Mouse (Mus musculus) forebrain, embryonic 16.5 days (tissue): ENCODE results near the gene Ccdc190. TPM values are rescaled to one million over a fixed set of nuclear protein-coding genes. Genes with fewer than 3 reads are reported as not detected.

Source experiments
- ATAC-seq: fragments of 200-750 bp; cut with Nextera tagmentation; 2 replicates; pipeline ENCODE4 v1.8.0; 2017; ENCODE audit warnings: mild to moderate bottlenecking, moderate library complexity
- H3K27ac ChIP-seq: fragments of 300-500 bp; sonication (generic); 2 replicates; pipeline ENCODE4 v1.5.1; 2014; ENCODE audit warnings: low read length, control low read depth
- H3K27me3 ChIP-seq: fragments of 300-500 bp; sonication (generic); replicated peaks from 2 replicates; pipeline ENCODE4 v1.6.1; 2014; ENCODE audit warnings: low read length; ENCODE audit not compliant: control insufficient read depth, insufficient read depth
- H3K36me3 ChIP-seq: fragments of 300-500 bp; sonication (generic); 2 replicates; pipeline ENCODE4 v1.6.1; 2014; ENCODE audit not compliant: control insufficient read depth, insufficient read depth
- H3K4me1 ChIP-seq: fragments of 300-500 bp; sonication (generic); replicated peaks from 2 replicates; pipeline ENCODE4 v1.6.1; 2014; ENCODE audit warnings: low read length; ENCODE audit not compliant: control insufficient read depth, insufficient read depth
- H3K4me2 ChIP-seq: fragments of 300-500 bp; sonication (generic); 2 replicates; pipeline ENCODE4 v1.6.1; 2014; ENCODE audit warnings: mild to moderate bottlenecking, low read length, control low read depth
- H3K4me3 ChIP-seq: fragments of 300-500 bp; sonication (generic); replicated peaks from 2 replicates; pipeline ENCODE4 v1.5.1; 2014; ENCODE audit warnings: mild to moderate bottlenecking, low read length, control low read depth
- H3K9ac ChIP-seq: fragments of 300-500 bp; sonication (generic); replicated peaks from 2 replicates; pipeline ENCODE4 v1.6.1; 2014; ENCODE audit warnings: low read depth, low read length, control low read depth
- H3K9me3 ChIP-seq: fragments of 300-500 bp; sonication (generic); 2 replicates; pipeline ENCODE4 v1.6.1; 2016; ENCODE audit warnings: low read length; ENCODE audit not compliant: control insufficient read depth
- WGBS: fragments of 180-500 bp; shearing (Covaris S2); extraction: QIAGEN DNeasy Blood & Tissue Kit; methylation state at CpG from one replicate; pipeline ENCODE4 v1.1.7; 2014; 5-methylcytosine and 5-hydroxymethylcytosine counted together
- polyA plus RNA-seq: library from polyadenylated mRNA; unstranded; fragments of >200 nt; fragmentation: Nextera tagmentation; extraction: Ambion mirVana; gene quantifications from 2 replicates; pipeline ENCODE4 v1.2.1, GENCODE M21; 2015

Gene Ccdc190
- polyA plus RNA-seq, 1 experiment from 2014 or later, result 1.7 TPM

DNA sequence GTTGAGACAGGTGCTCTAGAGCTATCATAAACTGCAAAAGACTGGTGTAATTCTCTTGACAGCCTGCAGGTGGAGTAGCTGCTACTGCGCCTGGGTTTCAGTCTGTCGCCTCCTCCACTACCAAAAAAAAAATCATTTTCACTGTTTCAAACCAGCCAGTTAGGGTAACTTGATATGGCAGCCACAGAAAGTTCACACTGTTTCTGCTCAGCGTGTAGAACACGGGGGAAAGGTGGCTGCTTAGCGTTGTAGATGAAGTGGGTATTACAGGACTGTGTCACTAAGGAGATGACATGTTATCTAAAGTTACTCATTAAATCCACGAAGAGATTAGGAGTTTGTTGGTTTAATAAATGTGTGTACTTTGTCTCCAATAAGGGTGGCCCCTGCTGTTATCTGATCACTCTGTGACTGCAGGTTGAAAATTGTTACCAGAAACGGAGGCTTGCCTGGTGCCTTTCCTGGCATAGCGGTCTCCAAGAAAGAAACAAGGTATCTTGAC, 6.7 kb upstream of the Ccdc190 start:
- Histone ChIP-seq H3K36me3 (no peaks in the 10 kb centered on the region), H3K4me2 (no peak overlapping the region), H3K9ac (no peak overlapping the region), H3K4me3 (no peak overlapping the region), H3K4me1 (no peaks in the 10 kb centered on the region; the same call in 1 of the 2 replicates), H3K9me3 (no peaks in the 10 kb centered on the region), H3K27me3 (0 out of 2 replicates have a peak, but pooled peaks cover 3% of the 10 kb centered on the region), H3K27ac (no peak overlapping the region)
- no peak for ATAC-seq
- 45% methylated on average over 8 of the region's 8 CpGs for WGBS

DNA sequence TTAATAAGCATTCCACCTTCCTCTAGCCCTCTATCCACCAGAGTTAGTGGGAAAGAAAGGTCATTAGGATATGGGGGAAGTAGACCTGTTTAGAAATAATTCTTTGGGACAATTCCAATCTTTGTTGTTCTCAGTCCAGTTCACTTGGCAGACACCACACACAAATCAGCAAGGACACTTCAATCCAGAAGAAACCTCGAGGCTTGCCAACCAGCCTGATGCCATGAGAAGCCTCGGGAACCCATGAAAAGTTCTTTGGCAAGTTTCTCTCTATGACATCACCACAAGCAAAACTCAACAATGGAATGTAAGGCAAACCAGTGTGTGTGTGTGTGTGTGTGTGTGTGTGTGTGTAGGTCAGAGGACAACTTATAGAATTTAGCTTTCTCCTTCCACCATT, 3.9 kb upstream of the Ccdc190 start:
- no peak overlapping the region for H3K4me2 ChIP-seq
- no peak overlapping the region for H3K27ac ChIP-seq
- H3K36me3 ChIP-seq, result no peaks in the 10 kb centered on the region
- H3K27me3 ChIP-seq, result 0 out of 2 replicates have a peak, but pooled peaks cover under 1% of the 10 kb centered on the region
- no peaks in the 10 kb centered on the region for H3K9me3 ChIP-seq
- H3K4me3 ChIP-seq, result no peak overlapping the region
- H3K4me1 ChIP-seq, result peaks cover 8% of the 10 kb centered on the region; the same call in 1 of the 2 replicates
- WGBS, result 50% methylated on average over 2 of the region's 2 CpGs
- no peak overlapping the region for H3K9ac ChIP-seq
- ATAC-seq, result no peak

- Histone ChIP-seq H3K27me3 (no peaks in the 10 kb centered on the region), H3K9me3 (no peaks in the 10 kb centered on the region), H3K4me3 (no peak overlapping the region), H3K9ac (no peak overlapping the region), H3K36me3 (no peaks in the 10 kb centered on the region), H3K4me2 (peak overlapping the region; percentile 30; the same call in 1 of the 2 replicates), H3K4me1 (peaks cover 8% of the 10 kb centered on the region; the same call in 1 of the 2 replicates), H3K27ac (0 out of 2 replicates have a peak overlapping the region, but pooled peaks have one; percentile 49)
- ATAC-seq, result peak; percentile 36
- 15% methylated on average over 8 of the region's 8 CpGs for WGBS
Measured at GRCm38 (mm10) chr1:169927753-169928369, 587 bp upstream of the Ccdc190 start.

DNA sequence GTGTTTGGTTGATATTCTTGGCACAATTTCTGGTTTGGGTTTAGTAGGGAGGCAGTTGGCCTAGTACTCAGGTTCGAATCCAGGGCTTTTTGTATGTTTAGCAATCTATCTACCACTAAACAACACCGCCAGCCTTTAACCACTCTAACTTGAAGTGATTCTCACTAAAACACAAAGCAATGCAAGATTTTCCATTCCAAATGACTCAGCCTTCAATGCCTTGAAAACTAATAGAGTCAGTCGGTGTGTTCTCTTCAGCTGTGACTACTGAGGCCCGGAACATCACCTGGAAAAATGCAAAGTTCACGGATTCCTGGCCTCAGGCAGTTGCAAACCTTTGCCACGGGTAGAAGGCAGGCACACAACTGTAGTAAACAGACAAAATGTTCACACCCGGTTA, 3.2 kb downstream of the Ccdc190 start:
- 78% methylated on average over 7 of the region's 7 CpGs for WGBS
- Histone ChIP-seq H3K9ac (no peak overlapping the region), H3K27me3 (no peaks in the 10 kb centered on the region), H3K27ac (no peak overlapping the region; the same call in 1 of the 2 replicates), H3K4me1 (peaks cover 19% of the 10 kb centered on the region), H3K9me3 (no peaks in the 10 kb centered on the region), H3K4me3 (no peak overlapping the region), H3K36me3 (no peaks in the 10 kb centered on the region), H3K4me2 (no peak overlapping the region)
- no peak for ATAC-seq

- no peak overlapping the region for H3K4me2 ChIP-seq
- no peak overlapping the region for H3K9ac ChIP-seq
- peak overlapping the region; percentile 38; the same call in 1 of the 2 replicates for H3K27ac ChIP-seq
- H3K9me3 ChIP-seq, result no peaks in the 10 kb centered on the region
- no peaks in the 10 kb centered on the region for H3K27me3 ChIP-seq
- WGBS, result 53% methylated on average over 7 of the region's 7 CpGs
- no peaks in the 10 kb centered on the region for H3K36me3 ChIP-seq
- ATAC-seq, result no peak
- peaks cover 19% of the 10 kb centered on the region for H3K4me1 ChIP-seq
- no peak overlapping the region for H3K4me3 ChIP-seq
Measured at GRCm38 (mm10) chr1:169932122-169932746, 3.8 kb downstream of the Ccdc190 start.

DNA sequence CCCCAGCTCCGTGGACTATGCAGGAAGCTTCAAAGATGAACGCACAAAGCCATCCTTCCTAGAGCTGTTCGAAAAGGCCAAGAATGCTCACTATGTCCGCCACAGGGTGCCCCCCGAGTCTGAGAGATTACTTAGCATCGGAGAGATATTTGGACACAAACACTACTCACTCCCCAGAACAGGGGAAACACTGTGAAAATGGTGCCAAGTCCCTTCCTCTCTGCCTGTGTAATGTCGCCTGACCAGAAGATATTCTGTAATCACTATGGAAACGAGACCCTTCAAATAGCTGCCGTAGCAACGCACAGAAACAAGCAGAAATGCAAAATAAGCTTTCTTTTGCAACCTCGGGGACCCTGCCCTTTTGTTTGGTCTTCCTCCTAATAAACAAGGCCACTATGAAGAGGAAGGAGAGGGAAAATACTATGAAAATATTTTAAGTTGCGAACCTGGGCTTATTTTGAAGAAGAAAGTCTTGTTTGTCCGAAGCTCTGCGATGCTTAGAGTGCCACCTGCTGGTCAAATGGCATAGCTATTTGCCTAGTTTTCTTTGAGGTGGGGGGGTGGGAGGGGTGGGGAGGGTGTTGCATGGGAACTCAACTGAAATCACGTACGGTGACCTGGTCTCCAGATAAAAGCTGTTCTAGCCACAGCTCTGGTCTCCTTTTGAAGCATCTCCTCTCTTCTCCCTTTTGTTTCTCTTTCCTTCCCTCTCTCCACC, 5.7 kb downstream of the Ccdc190 start:
- Histone ChIP-seq H3K4me2 (peak overlapping the region; percentile 68), H3K36me3 (no peaks in the 10 kb centered on the region), H3K27ac (peak overlapping the region; percentile 43), H3K4me3 (peak overlapping the region; percentile 42), H3K4me1 (peaks cover 10% of the 10 kb centered on the region), H3K9ac (peak overlapping the region; percentile 38; the same call in 1 of the 2 replicates), H3K9me3 (no peaks in the 10 kb centered on the region), H3K27me3 (no peaks in the 10 kb centered on the region)
- ATAC-seq, result peak; percentile 84
- 16% methylated on average over 16 of the region's 16 CpGs for WGBS

DNA sequence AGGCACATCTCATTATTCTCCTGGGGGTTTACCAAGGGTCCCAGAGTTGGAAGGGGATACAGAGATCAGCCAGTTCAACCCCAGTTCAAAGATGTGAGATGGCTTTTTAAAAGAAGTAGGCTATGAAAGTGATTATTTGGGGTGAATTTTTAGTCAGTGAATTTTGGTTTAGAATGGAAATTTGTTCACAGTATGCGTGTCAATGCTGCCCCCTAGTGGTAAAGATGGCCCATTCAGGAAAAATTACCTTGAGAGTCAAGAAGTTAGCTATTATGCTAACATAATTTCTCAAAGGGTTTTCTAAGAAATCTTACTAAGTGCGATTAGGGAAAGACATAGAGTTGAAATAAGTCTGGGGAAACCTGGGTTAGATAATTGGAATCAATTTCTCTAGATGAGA, 10.9 kb downstream of the Ccdc190 start:
- no peak for ATAC-seq
- no peak overlapping the region for H3K27ac ChIP-seq
- H3K9me3 ChIP-seq, result no peaks in the 10 kb centered on the region
- no peaks in the 10 kb centered on the region for H3K27me3 ChIP-seq
- 4% methylated on average over 2 of the region's 2 CpGs for WGBS
- H3K36me3 ChIP-seq, result no peaks in the 10 kb centered on the region
- H3K9ac ChIP-seq, result no peak overlapping the region
- no peak overlapping the region for H3K4me2 ChIP-seq
- peaks cover 1% of the 10 kb centered on the region for H3K4me1 ChIP-seq
- H3K4me3 ChIP-seq, result no peak overlapping the region

DNA sequence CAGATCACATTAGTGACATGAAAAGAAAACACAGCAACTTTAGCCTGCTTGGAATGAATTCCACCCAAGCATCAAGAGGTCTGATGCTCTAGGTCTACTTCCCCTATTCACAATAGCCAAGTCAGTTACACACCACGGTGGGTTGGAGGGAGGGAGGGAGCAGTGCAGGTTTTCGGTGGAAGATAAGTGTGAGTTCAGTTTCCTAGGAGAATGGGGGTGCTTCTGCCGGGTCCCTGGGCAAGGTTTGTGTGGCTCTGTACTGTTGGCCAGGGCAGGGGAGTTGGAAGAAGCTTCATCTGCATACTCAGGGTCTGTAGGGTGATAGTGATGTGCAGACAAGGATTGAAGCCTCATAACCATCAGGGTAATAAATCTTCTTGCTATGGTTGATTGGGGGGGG, 17.6 kb downstream of the Ccdc190 start:
- Histone ChIP-seq H3K4me3 (no peak overlapping the region), H3K36me3 (no peaks in the 10 kb centered on the region), H3K27ac (no peak overlapping the region), H3K4me2 (no peak overlapping the region), H3K9me3 (peaks cover 7% of the 10 kb centered on the region), H3K4me1 (no peaks in the 10 kb centered on the region), H3K9ac (no peak overlapping the region), H3K27me3 (no peaks in the 10 kb centered on the region)
- 87% methylated on average over 3 of the region's 3 CpGs for WGBS
- no peak for ATAC-seq

GRCm38 (mm10) chr1:169947654-169948053, 19.2 kb downstream of the Ccdc190 start:
- ATAC-seq, result no peak
- Histone ChIP-seq H3K4me1 (no peaks in the 10 kb centered on the region), H3K36me3 (peaks cover 8% of the 10 kb centered on the region; the same call in 1 of the 2 replicates), H3K27me3 (no peaks in the 10 kb centered on the region), H3K9me3 (peaks cover 7% of the 10 kb centered on the region), H3K4me2 (no peak overlapping the region), H3K4me3 (no peak overlapping the region), H3K27ac (no peak overlapping the region), H3K9ac (no peak overlapping the region)
- WGBS, result 74% methylated on average over 6 of the region's 6 CpGs
